Mouse (Mus musculus) limb, embryonic 10.5 days (tissue): ENCODE results near the gene Klhl11. TPM values are rescaled to one million over a fixed set of nuclear protein-coding genes. Genes with fewer than 3 reads are reported as not detected.

ENCODE experiments used
- DNase-seq: peaks from one replicate; pipeline ENCODE4 v3.0.0-alpha.2; 2017; ENCODE audit warnings: low spot score
- H3K27ac ChIP-seq: fragments of 300-500 bp; sonication (generic); 2 replicates; pipeline ENCODE4 v1.5.1; 2016; ENCODE audit warnings: mild to moderate bottlenecking
- H3K27me3 ChIP-seq: fragments of 300-500 bp; sonication (generic); 2 replicates; pipeline ENCODE4 v1.6.1; 2016; ENCODE audit warnings: low read depth, mild to moderate bottlenecking; ENCODE audit not compliant: poor library complexity, severe bottlenecking
- H3K36me3 ChIP-seq: fragments of 300-500 bp; sonication (generic); 2 replicates; pipeline ENCODE4 v1.6.1; 2016; ENCODE audit warnings: mild to moderate bottlenecking, moderate library complexity
- H3K4me1 ChIP-seq: fragments of 300-500 bp; sonication (generic); 2 replicates; pipeline ENCODE4 v1.6.1; 2016
- H3K4me3 ChIP-seq: fragments of 300-500 bp; sonication (generic); 2 replicates; pipeline ENCODE4 v1.5.1; 2016; ENCODE audit warnings: mild to moderate bottlenecking, moderate library complexity
- H3K9me3 ChIP-seq: fragments of 300-500 bp; sonication (generic); replicated peaks from 2 replicates; pipeline ENCODE4 v1.6.1; 2016; ENCODE audit warnings: mild to moderate bottlenecking
- WGBS: fragments of 180-500 bp; shearing (Covaris S2); methylation state at CpG from one replicate; pipeline ENCODE4 v1.1.7; 2016; 5-methylcytosine and 5-hydroxymethylcytosine counted together
- polyA plus RNA-seq: library from polyadenylated mRNA; unstranded; fragments of >200 nt; fragmentation: Nextera tagmentation; extraction: Ambion mirVana; gene quantifications from 2 replicates; pipeline ENCODE4 v1.2.1, GENCODE M21; 2016

Gene Klhl11
- polyA plus RNA-seq, 1 experiment from 2014 or later: 10.4 TPM

GRCm38 (mm10) chr11:100457711-100458110 lies 14.8 kb downstream of the Klhl11 start:
- no peak for DNase-seq
- H3K9me3 ChIP-seq: no peaks in the 10 kb centered on the region
- no peak overlapping the region for H3K4me3 ChIP-seq
- H3K27ac ChIP-seq: no peak overlapping the region
- H3K36me3 ChIP-seq: peaks cover 71% of the 10 kb centered on the region
- 92% methylated on average over 5 of the region's 5 CpGs for WGBS
- H3K4me1 ChIP-seq: no peaks in the 10 kb centered on the region
- no peaks in the 10 kb centered on the region for H3K27me3 ChIP-seq

DNA sequence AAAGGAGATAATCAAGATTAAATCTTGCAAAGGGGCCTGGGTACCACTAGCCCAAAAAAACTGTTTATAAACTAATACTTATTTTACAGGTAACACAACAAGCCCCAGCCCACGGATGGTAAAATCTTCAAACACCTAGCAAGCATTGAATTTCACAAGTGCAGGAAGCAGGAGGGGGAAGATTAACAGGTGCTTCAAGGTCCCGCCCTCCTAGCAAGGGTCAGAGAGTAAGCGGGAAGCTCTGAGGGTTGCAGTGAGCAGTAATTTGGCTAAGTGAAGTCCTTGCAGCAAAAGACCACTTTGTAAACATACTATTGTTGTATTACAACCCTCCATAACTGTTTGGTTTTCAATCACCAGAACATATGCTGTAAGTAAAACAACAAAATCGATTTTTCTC lies 15.3 kb downstream of the Klhl11 start:
- no peak overlapping the region for H3K4me3 ChIP-seq
- 75% methylated on average over 4 of the region's 4 CpGs for WGBS
- peaks cover 67% of the 10 kb centered on the region for H3K36me3 ChIP-seq
- DNase-seq: no peak
- no peaks in the 10 kb centered on the region for H3K9me3 ChIP-seq
- H3K4me1 ChIP-seq: no peaks in the 10 kb centered on the region
- H3K27me3 ChIP-seq: no peaks in the 10 kb centered on the region
- no peak overlapping the region for H3K27ac ChIP-seq

DNA sequence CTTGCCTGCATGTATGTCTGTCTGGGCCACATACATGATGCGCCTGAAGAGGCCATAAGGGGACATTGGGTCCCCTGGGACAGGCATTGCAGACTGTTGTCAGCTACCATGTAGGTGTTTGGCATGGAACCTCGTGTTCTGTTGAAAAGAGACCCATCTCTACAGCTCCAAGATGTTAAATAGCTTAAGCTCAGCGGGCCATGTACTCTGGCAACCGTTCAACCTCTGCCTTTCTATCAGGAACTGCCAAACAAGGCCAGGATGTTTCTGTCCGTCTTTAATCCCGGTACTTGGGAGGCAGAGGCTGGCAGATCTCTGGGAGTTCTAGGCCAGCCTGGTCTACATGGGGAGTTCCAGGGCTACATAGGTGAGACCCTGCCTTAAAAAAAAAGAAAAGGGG lies 29.9 kb downstream of the Klhl11 start:
- Histone ChIP-seq H3K27me3 (no peaks in the 10 kb centered on the region), H3K9me3 (no peaks in the 10 kb centered on the region), H3K27ac (no peak overlapping the region), H3K4me3 (no peak overlapping the region), H3K36me3 (peaks cover 22% of the 10 kb centered on the region), H3K4me1 (peaks cover 24% of the 10 kb centered on the region)
- 88% methylated on average over 6 of the region's 6 CpGs for WGBS
- DNase-seq: no peak

GRCm38 (mm10) chr11:100441797-100442196 lies 30.7 kb downstream of the Klhl11 start, which contains the start of the genes Nt5c3b and Klhl10:
Gene Nt5c3b, minus strand, starts transcription at chr11:100441808.
Gene Klhl10, plus strand, starts transcription at chr11:100441917.
- WGBS: 87% methylated on average over 8 of the region's 8 CpGs
- no peak for DNase-seq
- H3K36me3 ChIP-seq: peaks cover 31% of the 10 kb centered on the region
- no peaks in the 10 kb centered on the region for H3K27me3 ChIP-seq
- H3K4me1 ChIP-seq: peaks cover 24% of the 10 kb centered on the region
- H3K9me3 ChIP-seq: no peaks in the 10 kb centered on the region
- H3K27ac ChIP-seq: peak within 1 kb of the TSS; percentile 97
- H3K4me3 ChIP-seq: peak within 1 kb of the TSS; percentile 99

- H3K27me3 ChIP-seq: no peaks in the 10 kb centered on the region
- WGBS: 1% methylated on average over 52 of the region's 52 CpGs
- peak overlapping the region; percentile 97 for H3K27ac ChIP-seq
- H3K36me3 ChIP-seq: peaks cover 40% of the 10 kb centered on the region
- H3K4me3 ChIP-seq: peak overlapping the region; percentile 99
- H3K9me3 ChIP-seq: no peaks in the 10 kb centered on the region
- DNase-seq: peak; percentile 87
- H3K4me1 ChIP-seq: peaks cover 24% of the 10 kb centered on the region
These were observed 31.6 kb downstream of the Klhl11 start for GRCm38 (mm10) chr11:100440691-100441522.

- Histone ChIP-seq H3K36me3 (peaks cover 66% of the 10 kb centered on the region), H3K27ac (no peak overlapping the region), H3K27me3 (no peaks in the 10 kb centered on the region), H3K4me1 (peaks cover 24% of the 10 kb centered on the region), H3K9me3 (no peaks in the 10 kb centered on the region), H3K4me3 (no peak overlapping the region)
- no peak for DNase-seq
- 96% methylated on average over 1 of the region's 1 CpGs for WGBS
These were observed 34.6 kb downstream of the Klhl11 start for GRCm38 (mm10) chr11:100437901-100438300.

DNA sequence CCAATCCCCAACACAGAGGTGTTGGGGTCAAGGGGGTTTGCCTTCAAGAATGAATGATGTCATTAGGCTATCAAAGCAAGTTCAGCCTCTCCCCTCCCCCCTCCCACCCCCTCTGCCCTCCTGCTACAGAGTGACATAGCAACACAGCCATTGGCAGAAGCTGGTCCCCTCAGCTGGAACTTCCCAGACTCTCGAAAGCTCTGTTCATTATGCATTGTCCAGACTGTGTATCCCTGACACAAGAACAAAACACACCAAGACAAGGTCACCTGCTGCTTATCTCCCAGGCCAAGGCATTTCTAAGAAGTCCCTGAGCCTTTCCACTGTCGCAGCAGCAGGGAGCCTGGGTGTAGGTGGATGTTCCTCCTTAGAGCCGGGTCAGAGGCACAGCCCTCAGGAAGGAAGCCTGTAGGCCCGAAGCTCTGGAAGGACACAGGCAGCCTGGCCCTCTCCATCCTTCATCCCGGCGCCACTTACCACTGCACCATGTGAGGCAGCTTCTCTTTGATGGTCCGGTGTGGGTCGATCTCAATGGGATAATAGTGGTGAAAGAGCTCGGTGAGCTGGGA lies 36.8 kb downstream of the Klhl11 start:
- WGBS: 84% methylated on average over 9 of the region's 9 CpGs
- no peak for DNase-seq
- Histone ChIP-seq H3K27me3 (no peaks in the 10 kb centered on the region), H3K9me3 (no peaks in the 10 kb centered on the region), H3K4me1 (peaks cover 12% of the 10 kb centered on the region), H3K27ac (no peak overlapping the region), H3K36me3 (peaks cover 86% of the 10 kb centered on the region), H3K4me3 (no peak overlapping the region)

DNA sequence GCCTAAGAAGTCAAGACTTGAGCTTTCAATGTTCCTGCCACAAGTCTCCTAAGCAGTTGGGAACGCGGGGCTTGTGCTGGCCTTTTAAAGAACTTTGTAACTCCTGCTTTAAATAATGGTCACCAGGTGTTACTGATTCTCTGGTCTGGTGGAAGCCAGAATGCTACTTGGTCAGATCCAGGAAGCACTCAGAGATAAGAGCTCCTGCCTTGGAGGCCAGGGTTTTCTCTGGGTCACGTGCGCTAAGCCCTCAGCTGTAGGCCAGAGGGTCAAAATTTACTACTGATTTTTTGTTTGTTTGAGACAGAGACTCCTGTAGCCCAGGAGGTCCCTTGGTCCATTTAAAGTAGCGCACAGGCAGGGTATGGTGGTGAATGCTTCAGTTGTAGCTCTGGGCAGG lies 40.5 kb downstream of the Klhl11 start:
- Histone ChIP-seq H3K27ac (no peak overlapping the region), H3K27me3 (no peaks in the 10 kb centered on the region), H3K4me1 (no peaks in the 10 kb centered on the region), H3K36me3 (peaks cover 90% of the 10 kb centered on the region), H3K9me3 (no peaks in the 10 kb centered on the region), H3K4me3 (no peak overlapping the region)
- 91% methylated on average over 5 of the region's 5 CpGs for WGBS
- DNase-seq: no peak

DNA sequence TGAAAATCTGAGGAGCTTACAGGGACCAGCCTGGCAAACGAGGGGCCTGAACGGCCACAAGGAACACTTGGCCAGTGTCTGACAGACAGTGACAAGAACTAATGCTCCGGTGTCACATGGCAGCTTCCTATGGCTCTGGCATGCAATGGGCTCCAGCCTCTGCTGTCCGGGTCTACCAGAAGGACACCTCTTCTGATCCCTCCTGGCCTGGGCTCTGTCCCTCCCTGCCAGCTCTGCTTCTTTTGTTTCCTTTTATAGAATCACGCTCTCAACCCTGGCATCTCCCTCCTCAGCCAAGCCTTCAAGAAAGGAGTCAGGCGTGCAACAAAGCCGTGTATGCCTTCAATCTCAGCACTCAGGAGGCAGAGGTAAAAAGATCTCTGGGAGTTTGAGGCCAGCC lies 42.5 kb downstream of the Klhl11 start:
- no peaks in the 10 kb centered on the region for H3K9me3 ChIP-seq
- H3K27me3 ChIP-seq: no peaks in the 10 kb centered on the region
- H3K36me3 ChIP-seq: peaks cover 84% of the 10 kb centered on the region
- H3K4me1 ChIP-seq: no peaks in the 10 kb centered on the region
- no peak overlapping the region for H3K4me3 ChIP-seq
- H3K27ac ChIP-seq: no peak overlapping the region
- no peak for DNase-seq
- 95% methylated on average over 7 of the region's 7 CpGs for WGBS

DNA sequence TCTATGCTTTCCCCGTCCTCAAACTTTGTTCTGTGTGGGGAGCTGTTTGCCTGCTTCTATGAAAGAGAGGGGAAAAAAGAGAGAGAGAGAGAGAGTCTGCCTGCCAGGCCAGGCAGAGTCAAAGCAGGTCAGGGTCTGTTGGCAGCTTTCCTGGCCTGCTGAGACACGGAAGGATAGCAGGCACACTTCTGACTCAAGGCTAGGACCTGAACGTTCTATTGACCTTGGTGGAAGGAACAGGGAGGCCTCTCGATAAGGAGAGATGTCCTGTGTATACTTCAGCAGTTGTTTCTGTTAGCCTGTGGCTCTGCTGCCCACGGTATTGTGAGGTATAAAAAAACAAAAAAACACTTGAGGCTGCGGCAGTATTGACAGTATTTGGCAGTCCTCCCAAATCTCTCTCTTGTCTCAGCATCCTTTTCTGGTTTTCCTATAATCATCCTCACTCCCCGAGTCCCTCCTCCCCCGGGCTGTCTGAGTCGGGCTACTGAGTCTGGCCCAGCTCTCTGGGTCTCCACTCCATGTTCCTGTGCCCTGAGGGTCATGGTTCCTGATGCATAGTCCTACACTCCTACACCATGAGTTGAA lies 43.8 kb downstream of the Klhl11 start:
- H3K4me1 ChIP-seq: no peaks in the 10 kb centered on the region
- H3K27ac ChIP-seq: no peak overlapping the region
- no peak overlapping the region for H3K4me3 ChIP-seq
- no peaks in the 10 kb centered on the region for H3K27me3 ChIP-seq
- peaks cover 86% of the 10 kb centered on the region for H3K36me3 ChIP-seq
- no peaks in the 10 kb centered on the region for H3K9me3 ChIP-seq
- DNase-seq: no peak
- 87% methylated on average over 9 of the region's 9 CpGs for WGBS

GRCm38 (mm10) chr11:100426820-100427219 lies 45.7 kb downstream of the Klhl11 start:
- Histone ChIP-seq H3K36me3 (peaks cover 88% of the 10 kb centered on the region), H3K27me3 (no peaks in the 10 kb centered on the region)
- 93% methylated on average over 3 of the region's 3 CpGs for WGBS

GRCm38 (mm10) chr11:100425851-100426250 lies 46.7 kb downstream of the Klhl11 start:
- Histone ChIP-seq H3K9me3 (no peaks in the 10 kb centered on the region), H3K4me3 (no peak overlapping the region), H3K27ac (no peak overlapping the region), H3K27me3 (no peaks in the 10 kb centered on the region), H3K4me1 (0 out of 2 replicates have a peak, but pooled peaks cover 1% of the 10 kb centered on the region), H3K36me3 (peaks cover 88% of the 10 kb centered on the region)
- 30% methylated on average over 7 of the region's 7 CpGs for WGBS
- no peak for DNase-seq

More at GRCm38 (mm10) chr11:100426820-100427219, 45.7 kb downstream of the Klhl11 start:
- DNase-seq: no peak
- Histone ChIP-seq H3K9me3 (no peaks in the 10 kb centered on the region), H3K27ac (no peak overlapping the region), H3K4me1 (no peaks in the 10 kb centered on the region), H3K4me3 (no peak overlapping the region)

DNA sequence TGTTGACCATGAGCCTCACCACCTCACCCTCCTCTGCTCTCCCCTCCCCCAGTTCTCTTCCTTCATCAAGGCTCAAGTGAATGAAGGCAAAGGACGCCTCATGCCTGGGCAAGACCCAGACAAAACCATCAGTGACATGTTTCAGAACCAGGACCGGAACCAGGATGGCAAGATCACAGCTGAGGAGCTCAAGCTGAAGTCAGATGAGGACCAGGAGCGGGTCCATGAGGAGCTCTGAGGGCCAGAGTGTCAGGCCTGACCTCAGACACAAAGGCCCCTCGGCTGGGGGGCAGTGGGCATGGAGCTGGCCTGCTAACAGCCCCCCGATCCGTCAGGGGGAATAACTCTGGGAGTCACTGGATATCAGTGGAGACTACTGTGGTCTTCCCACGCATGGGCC lies 48.7 kb downstream of the Klhl11 start:
- 91% methylated on average over 7 of the region's 7 CpGs for WGBS
- H3K36me3 ChIP-seq: peaks cover 84% of the 10 kb centered on the region
- DNase-seq: no peak

More for the DNA sequence above, 48.7 kb downstream of the Klhl11 start:
- Histone ChIP-seq H3K9me3 (no peaks in the 10 kb centered on the region), H3K4me3 (no peak overlapping the region), H3K27me3 (no peaks in the 10 kb centered on the region), H3K4me1 (0 out of 2 replicates have a peak, but pooled peaks cover 3% of the 10 kb centered on the region), H3K27ac (no peak overlapping the region)
